Mouse (Mus musculus) adrenal gland, adult (tissue): ENCODE measurements at regions not wholly inside any gene's neighbourhood (a gene's known extent, or its start where the extent isn't known, plus 50 kb on each side); places are given as distances from the start of the nearest gene placed in this dataset.

Experiments
- DNase-seq, 2 experiments: peaks; one replicate each; pipeline ENCODE4 v3.0.0; 2022 to 2023; ENCODE audit warnings: low spot score in 1 of 2; ENCODE audit not compliant: inconsistent age in 2 of 2

DNA sequence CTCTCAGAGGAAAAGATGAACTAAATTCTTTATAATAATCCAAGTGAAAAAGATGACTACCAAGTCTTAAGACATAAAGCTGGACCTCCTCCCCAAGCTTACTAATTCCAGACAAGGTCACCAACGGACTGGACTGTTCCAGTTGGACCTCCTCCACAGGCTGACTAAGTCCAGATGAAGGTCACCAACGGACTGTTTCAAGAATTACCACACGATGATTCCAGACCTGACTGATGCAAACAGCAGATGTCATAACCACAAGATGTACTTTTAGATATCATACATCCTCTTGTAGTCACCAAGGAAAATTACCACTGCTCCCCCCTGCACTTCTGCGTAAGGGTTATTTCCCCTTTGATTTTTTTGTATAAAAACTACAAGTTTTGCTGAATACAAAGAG is 1466.0 kb downstream of the Grik2 start:
- peak; percentile 25 to 80 for DNase-seq
